In the genomic region with DNA sequence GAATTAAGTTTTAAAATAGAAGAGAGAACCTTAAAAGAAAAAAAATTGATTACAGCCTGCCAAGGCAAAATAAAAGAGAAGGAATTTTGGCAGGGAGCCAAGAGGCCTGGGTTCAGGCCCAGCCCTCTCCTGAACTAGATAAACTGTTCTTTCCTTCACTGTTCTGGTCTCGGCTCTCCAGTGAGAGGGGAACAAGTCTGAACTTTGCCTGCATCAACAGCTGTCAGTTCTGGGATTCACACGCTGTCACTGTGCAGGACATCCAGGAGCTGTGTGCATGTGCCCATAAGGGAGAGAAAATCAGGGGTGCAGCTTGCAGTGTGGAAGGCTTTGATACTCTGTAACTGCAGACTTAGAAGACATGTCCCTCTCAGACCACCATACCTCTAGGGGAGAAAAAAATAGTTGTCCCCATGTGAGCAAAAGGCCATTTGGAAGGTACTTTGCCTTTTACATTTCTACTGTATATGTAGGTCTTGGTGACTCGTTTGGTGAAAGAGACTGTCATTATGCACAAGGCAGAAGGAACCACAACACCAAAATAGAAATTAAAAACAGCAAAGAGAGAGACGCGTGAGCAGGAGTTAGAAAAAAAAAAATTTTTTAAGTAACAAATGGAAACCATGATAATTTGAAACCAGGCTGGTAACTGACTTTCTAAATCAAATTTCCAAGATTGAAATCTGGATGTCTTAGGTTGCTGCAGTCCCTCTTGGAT, we compare ENCODE assay signal across 8 mouse cellular contexts.
DNase-seq lines count a peak whose midpoint lies in the region; ATAC-seq and TF ChIP-seq lines count a peak whose summit lies in the region.

No protein-coding gene starts in this region.

- H3K9ac ChIP-seq in liver, adult 2 months (ENCODE audit: low read depth, low read length) = no peak overlapping the region
- no peak overlapping the region for H3K9ac ChIP-seq in liver, embryonic 12.5 days
- no peak overlapping the region for H3K9ac ChIP-seq in forebrain, embryonic 14.5 days (ENCODE audit: low read length)
- no peak overlapping the region for H3K9ac ChIP-seq in kidney, embryonic 14.5 days (ENCODE audit: low read depth, low read length)

- no peaks in the 10 kb centered on the region for H3K4me1 ChIP-seq in liver, adult 2 months (ENCODE audit: control insufficient read depth, insufficient read depth, low read length)
- no peaks in the 10 kb centered on the region for H3K4me1 ChIP-seq in liver, embryonic 12.5 days
- peaks cover 8% of the 10 kb centered on the region for H3K4me1 ChIP-seq in forebrain, embryonic 14.5 days (ENCODE audit: control insufficient read depth, insufficient read depth, low read length)
- no peaks in the 10 kb centered on the region; the same call in 1 of the 2 replicates for H3K4me1 ChIP-seq in kidney, embryonic 14.5 days (ENCODE audit: control insufficient read depth, insufficient read depth, low read length)

- H3K79me2 ChIP-seq in liver, adult 2 months (ENCODE audit: control insufficient read depth, insufficient read depth, low read length) = no peaks in the 10 kb centered on the region

- H3K27ac ChIP-seq in liver, adult 2 months (replicated peaks; ENCODE audit: insufficient read depth, low read depth, low read length) = no peak overlapping the region
- no peak overlapping the region for H3K27ac ChIP-seq in liver, embryonic 12.5 days
- H3K27ac ChIP-seq in forebrain, embryonic 14.5 days (ENCODE audit: low read depth, low read length) = no peak overlapping the region
- H3K27ac ChIP-seq in kidney, embryonic 14.5 days (ENCODE audit: low read depth, low read length) = peak overlapping the region; percentile 4; the same call in 1 of the 2 replicates

- ATAC-seq in liver, embryonic 12.5 days = no peak
- peak; percentile 52; the same call in 1 of the 2 replicates for ATAC-seq in forebrain, embryonic 14.5 days
- ATAC-seq in kidney, embryonic 14.5 days (ENCODE audit: low FRiP score, low TSS enrichment) = peak; percentile 81; the same call in 1 of the 2 replicates

- no peaks in the 10 kb centered on the region for H3K27me3 ChIP-seq in liver, adult 2 months (ENCODE audit: control insufficient read depth, insufficient read depth, low read length)
- H3K27me3 ChIP-seq in liver, embryonic 12.5 days (replicated peaks) = no peaks in the 10 kb centered on the region
- no peaks in the 10 kb centered on the region for H3K27me3 ChIP-seq in forebrain, embryonic 14.5 days (replicated peaks; ENCODE audit: control insufficient read depth, insufficient read depth, low read length)
- no peaks in the 10 kb centered on the region for H3K27me3 ChIP-seq in kidney, embryonic 14.5 days (ENCODE audit: control insufficient read depth, insufficient read depth, low read length)

- no peak for TF ChIP-seq POLR2A in liver, adult 2 months (IDR thresholded peaks at IDR 0.05; ENCODE audit: extremely low read depth, insufficient read depth, low read length)

- H3K9me3 ChIP-seq in liver, embryonic 12.5 days (replicated peaks) = no peaks in the 10 kb centered on the region
- H3K9me3 ChIP-seq in forebrain, embryonic 14.5 days (replicated peaks; ENCODE audit: control insufficient read depth, low read length) = no peaks in the 10 kb centered on the region
- no peaks in the 10 kb centered on the region for H3K9me3 ChIP-seq in kidney, embryonic 14.5 days (ENCODE audit: control insufficient read depth, low read length)

- H3K4me2 ChIP-seq in liver, embryonic 12.5 days = no peak overlapping the region
- no peak overlapping the region for H3K4me2 ChIP-seq in forebrain, embryonic 14.5 days (ENCODE audit: low read length)
- H3K4me2 ChIP-seq in kidney, embryonic 14.5 days (replicated peaks; ENCODE audit: low read depth, low read length) = no peak overlapping the region

- no peak for TF ChIP-seq CTCF in liver, adult 2 months (IDR thresholded peaks at IDR 0.05; ENCODE audit: low read depth, low read length)

- no peaks in the 10 kb centered on the region for H3K36me3 ChIP-seq in liver, adult 2 months (ENCODE audit: control insufficient read depth, insufficient read depth, low read length)
- H3K36me3 ChIP-seq in liver, embryonic 12.5 days = no peaks in the 10 kb centered on the region
- H3K36me3 ChIP-seq in forebrain, embryonic 14.5 days (ENCODE audit: control insufficient read depth, insufficient read depth, low read length) = no peaks in the 10 kb centered on the region
- H3K36me3 ChIP-seq in kidney, embryonic 14.5 days (ENCODE audit: control insufficient read depth, insufficient read depth, low read length) = no peaks in the 10 kb centered on the region

- no peak overlapping the region for H3K4me3 ChIP-seq in liver, adult 2 months (ENCODE audit: insufficient read depth, low read depth, low read length)
- H3K4me3 ChIP-seq in liver, embryonic 12.5 days = no peak overlapping the region
- H3K4me3 ChIP-seq in forebrain, embryonic 14.5 days (ENCODE audit: low read depth, low read length) = no peak overlapping the region
- no peak overlapping the region for H3K4me3 ChIP-seq in kidney, embryonic 14.5 days (ENCODE audit: low read length)

- DNase-seq in adrenal gland, postnatal 10 days = peak; percentile 42
- no peak for DNase-seq in adrenal gland, adult 2 months
- peak; percentile 7 for DNase-seq in liver, adult 2 months (ENCODE audit: extremely low read depth, low read depth, low spot score)
- peak; percentile 58 for DNase-seq in forebrain, embryonic 14.5 days (ENCODE audit: low spot score)
- peak; percentile 3 for DNase-seq in yolk sac, embryonic 10.5 days (ENCODE audit: low spot score)
- DNase-seq in thymus, postnatal 14 days = no peak

- 71% methylated on average over 5 of the region's 5 CpGs for WGBS in liver, adult 2 months
- WGBS in liver, embryonic 12.5 days (ENCODE audit: insufficient replicate concordance) = 53% methylated on average over 5 of the region's 5 CpGs
- 56% methylated on average over 5 of the region's 5 CpGs for WGBS in forebrain, embryonic 14.5 days
- 64% methylated on average over 5 of the region's 5 CpGs for WGBS in kidney, embryonic 14.5 days

Comparison
In these comparisons a context has a peak if more than half of its experiments do, and no peak if none do; other contexts are left out.
1. DNase-seq: peak in adrenal gland, postnatal 10 days (single experiment), liver, adult 2 months (single experiment), forebrain, embryonic 14.5 days (single experiment) and yolk sac, embryonic 10.5 days (single experiment); none in adrenal gland, adult 2 months (single experiment) and thymus, postnatal 14 days (single experiment).